Mouse (Mus musculus) cerebellum, adult 2 months (tissue): ENCODE results near the gene Arfgap2. TPM values are rescaled to one million over a fixed set of nuclear protein-coding genes. Genes with fewer than 3 reads are reported as not detected.

Source experiments
- DNase-seq, 2 experiments: peaks; one replicate each; pipeline ENCODE4 v3.0.0; 2021
- H3K27ac ChIP-seq: fragments of 200-500 bp; 2 replicates; pipeline ENCODE4 v1.5.1; 2012; ENCODE audit warnings: low read length, control low read depth, inconsistent platforms; ENCODE audit not compliant: insufficient read depth
- H3K27me3 ChIP-seq: fragments of 200-500 bp; 2 replicates; pipeline ENCODE4 v1.6.1; 2012; ENCODE audit warnings: inconsistent platforms, mild to moderate bottlenecking, low read length, moderate library complexity; ENCODE audit not compliant: control insufficient read depth, insufficient read depth
- H3K4me1 ChIP-seq: fragments of 200-500 bp; 2 replicates; pipeline ENCODE4 v1.6.1; 2011; ENCODE audit warnings: low read length; ENCODE audit not compliant: control insufficient read depth, insufficient read depth
- H3K4me3 ChIP-seq: fragments of 200-500 bp; replicated peaks from 2 replicates; pipeline ENCODE3; 2011; ENCODE audit warnings: mild to moderate bottlenecking, low read depth, low read length, control low read depth; ENCODE audit not compliant: insufficient read depth
- CTCF ChIP-seq: fragments of 200-500 bp; IDR thresholded peaks from 2 replicates; pipeline ENCODE4 v1.5.1; 2011; ENCODE audit warnings: low read depth, mild to moderate bottlenecking, control low read depth, low read length, moderate library complexity, borderline replicate concordance; ENCODE audit not compliant: insufficient read depth
- POLR2A ChIP-seq: fragments of 200-500 bp; IDR thresholded peaks from 2 replicates; pipeline ENCODE4 v1.6.1; 2011; ENCODE audit warnings: low read length, control low read depth, borderline replicate concordance; ENCODE audit not compliant: insufficient read depth
- WGBS: fragments of 180-500 bp; shearing (Covaris S2); methylation state at CpG from one replicate; pipeline ENCODE4 v1.1.7; 2018; 5-methylcytosine and 5-hydroxymethylcytosine counted together
- polyA plus RNA-seq: library from polyadenylated mRNA; depleted of rRNA; stranded (reverse); fragments of >200 nt; gene quantifications from 2 replicates; pipeline ENCODE4 v1.2.3, GENCODE M21; 2012; rRNA removed

Gene Arfgap2
- polyA plus RNA-seq, 1 experiment: 54.1 TPM

- Histone ChIP-seq H3K27ac (no peak overlapping the region), H3K4me3 (no peak overlapping the region), H3K27me3 (no peaks in the 10 kb centered on the region), H3K4me1 (peaks cover 10% of the 10 kb centered on the region)
- DNase-seq: no peak
- 76% methylated on average over 10 of the region's 10 CpGs for WGBS
- no peak for TF ChIP-seq CTCF
- no peak for TF ChIP-seq POLR2A
Measured at GRCm38 (mm10) chr2:91320559-91321529, 56.1 kb downstream of the Arfgap2 start.

- H3K4me1 ChIP-seq: peaks cover 14% of the 10 kb centered on the region
- TF ChIP-seq POLR2A (no peak), CTCF (no peak)
- H3K27me3 ChIP-seq: no peaks in the 10 kb centered on the region
- no peak for DNase-seq
- over 99% methylated on average over 2 of the region's 2 CpGs for WGBS
- no peak overlapping the region for H3K4me3 ChIP-seq
- no peak overlapping the region for H3K27ac ChIP-seq
Measured at GRCm38 (mm10) chr2:91321923-91322322, 57.1 kb downstream of the Arfgap2 start.

- no peak overlapping the region for H3K27ac ChIP-seq
- 71% methylated on average over 4 of the region's 4 CpGs for WGBS
Measured at GRCm38 (mm10) chr2:91322490-91322889, 57.7 kb downstream of the Arfgap2 start.

GRCm38 (mm10) chr2:91324346-91324745 is 59.6 kb downstream of the Arfgap2 start:
- H3K27me3 ChIP-seq: no peaks in the 10 kb centered on the region
- TF ChIP-seq POLR2A: no peak
- no peak for TF ChIP-seq CTCF
- no peak overlapping the region for H3K4me3 ChIP-seq
- DNase-seq: no peak
- no peak overlapping the region for H3K27ac ChIP-seq
- 53% methylated on average over 1 of the region's 1 CpGs for WGBS
- peaks cover 18% of the 10 kb centered on the region for H3K4me1 ChIP-seq

More at GRCm38 (mm10) chr2:91322490-91322889, 57.7 kb downstream of the Arfgap2 start:
- no peak for DNase-seq
- no peak for TF ChIP-seq CTCF
- no peak for TF ChIP-seq POLR2A
- Histone ChIP-seq H3K4me1 (peaks cover 18% of the 10 kb centered on the region), H3K27me3 (no peaks in the 10 kb centered on the region), H3K4me3 (no peak overlapping the region)

- Histone ChIP-seq H3K4me1 (peaks cover 18% of the 10 kb centered on the region), H3K4me3 (no peak overlapping the region), H3K27ac (no peak overlapping the region), H3K27me3 (no peaks in the 10 kb centered on the region)
- WGBS: 39% methylated on average over 15 of the region's 15 CpGs
- peak; percentile 22 to 27 for DNase-seq
- TF ChIP-seq CTCF (no peak), POLR2A (no peak)
Measured at GRCm38 (mm10) chr2:91324761-91325421, 60.1 kb downstream of the Arfgap2 start.

Other genes with a start within 250 kb of the Arfgap2 start
- 1.0 and 1.5 TPM in 2 replicates for gene Rapsn, start 229.4 kb upstream of the Arfgap2 start, polyA plus RNA-seq
- 194 and 199 TPM in 2 replicates for gene Psmc3, start 211.0 kb upstream of the Arfgap2 start, polyA plus RNA-seq
- 93.3 and 97.7 TPM in 2 replicates for gene Slc39a13, start 194.6 kb upstream of the Arfgap2 start, polyA plus RNA-seq
- 3.3 and 4.1 TPM in 2 replicates for gene Spi1, start 182.6 kb upstream of the Arfgap2 start, polyA plus RNA-seq
- 39.6 and 51.4 TPM in 2 replicates for gene Mybpc3, start 146.8 kb upstream of the Arfgap2 start, polyA plus RNA-seq
- gene Madd, start 81.1 kb upstream of the Arfgap2 start, polyA plus RNA-seq: 175 and 186 TPM in 2 replicates
- gene Nr1h3, start 62.1 kb upstream of the Arfgap2 start, polyA plus RNA-seq: 18.1 and 21.2 TPM in 2 replicates
- gene Acp2, start 62.1 kb upstream of the Arfgap2 start, polyA plus RNA-seq: 35.9 and 37.3 TPM in 2 replicates
- gene Ddb2, start 28.0 kb upstream of the Arfgap2 start, polyA plus RNA-seq: 34.5 and 41.5 TPM in 2 replicates
- gene Pacsin3, start 9.0 kb upstream of the Arfgap2 start, polyA plus RNA-seq: 153 and 159 TPM in 2 replicates
- gene 1110051M20Rik, start 179.7 kb downstream of the Arfgap2 start, polyA plus RNA-seq: 103 and 106 TPM in 2 replicates
- gene Lrp4, start 192.5 kb downstream of the Arfgap2 start, polyA plus RNA-seq: 5.5 and 5.9 TPM in 2 replicates